Mouse (Mus musculus) left cerebral cortex, adult 11 months (tissue): ENCODE measurements around the gene Exoc6b.

Experiments
- DNase-seq: peaks from one replicate; pipeline ENCODE4 v3.0.0; 2022; ENCODE audit warnings: low spot score

Gene Exoc6b

GRCm38 (mm10) chr6:84585686-84586300 is 483.5 kb downstream of the Exoc6b start:
- no peak for DNase-seq

GRCm38 (mm10) chr6:84584783-84585685 is 484.3 kb downstream of the Exoc6b start:
- DNase-seq, result no peak

GRCm38 (mm10) chr6:84583841-84584782 is 485.2 kb downstream of the Exoc6b start:
- DNase-seq, result no peak

GRCm38 (mm10) chr6:84583371-84583770 is 485.9 kb downstream of the Exoc6b start:
- DNase-seq, result peak; percentile 56

GRCm38 (mm10) chr6:84582826-84583225 is 486.5 kb downstream of the Exoc6b start:
- no peak for DNase-seq

- no peak for DNase-seq
These were observed 487.4 kb downstream of the Exoc6b start for GRCm38 (mm10) chr6:84581833-84582445.

GRCm38 (mm10) chr6:84580979-84581832 is 488.1 kb downstream of the Exoc6b start:
- no peak for DNase-seq

GRCm38 (mm10) chr6:84579508-84579907 is 489.8 kb downstream of the Exoc6b start:
- DNase-seq, result no peak

- DNase-seq, result no peak
These were observed 490.4 kb downstream of the Exoc6b start for GRCm38 (mm10) chr6:84578928-84579327.

- DNase-seq, result no peak
These were observed 491.4 kb downstream of the Exoc6b start for GRCm38 (mm10) chr6:84577898-84578297.

GRCm38 (mm10) chr6:84573905-84574660 is 495.2 kb downstream of the Exoc6b start:
- no peak for DNase-seq

- no peak for DNase-seq
These were observed 499.3 kb downstream of the Exoc6b start for GRCm38 (mm10) chr6:84570039-84570438.

- no peak for DNase-seq
These were observed 499.7 kb downstream of the Exoc6b start for GRCm38 (mm10) chr6:84569590-84569989.

- no peak for DNase-seq
These were observed 500.4 kb downstream of the Exoc6b start for GRCm38 (mm10) chr6:84568880-84569279.
